Mouse (Mus musculus) forebrain, postnatal 0 days (tissue): ENCODE data around the gene Pam. TPM values are rescaled to one million over a fixed set of nuclear protein-coding genes. Genes with fewer than 3 reads are reported as not detected.

Experiments used
- ATAC-seq: fragments of 200-750 bp; cut with Nextera tagmentation; 2 replicates; pipeline ENCODE4 v1.8.0; 2017; ENCODE audit warnings: mild to moderate bottlenecking, moderate library complexity
- DNase-seq: peaks from one replicate; pipeline ENCODE4 v3.0.0-alpha.2; 2015
- H3K27ac ChIP-seq: fragments of 300-500 bp; sonication (generic); 2 replicates; pipeline ENCODE4 v1.5.1; 2014; ENCODE audit warnings: low read depth, mild to moderate bottlenecking, antibody characterized with exemption, low read length, moderate library complexity, mixed read lengths
- H3K27me3 ChIP-seq: fragments of 300-500 bp; sonication (generic); 2 replicates; pipeline ENCODE4 v1.6.1; 2014; ENCODE audit warnings: mild to moderate bottlenecking, low read length, mixed read lengths; ENCODE audit not compliant: insufficient read depth
- H3K36me3 ChIP-seq: fragments of 300-500 bp; sonication (generic); 2 replicates; pipeline ENCODE4 v1.6.1; 2014; ENCODE audit warnings: mild to moderate bottlenecking, moderate library complexity; ENCODE audit not compliant: insufficient read depth
- H3K4me1 ChIP-seq: fragments of 300-500 bp; sonication (generic); 2 replicates; pipeline ENCODE4 v1.6.1; 2014; ENCODE audit warnings: antibody characterized with exemption; ENCODE audit not compliant: insufficient read depth
- H3K4me2 ChIP-seq: fragments of 300-500 bp; sonication (generic); 2 replicates; pipeline ENCODE4 v1.6.1; 2014; ENCODE audit warnings: low read depth, mild to moderate bottlenecking, moderate library complexity
- H3K4me3 ChIP-seq: fragments of 300-500 bp; sonication (generic); 2 replicates; pipeline ENCODE4 v1.5.1; 2014; ENCODE audit warnings: low read depth, low read length, mixed read lengths
- H3K9ac ChIP-seq: fragments of 300-500 bp; sonication (generic); 2 replicates; pipeline ENCODE4 v1.6.1; 2014; ENCODE audit warnings: mild to moderate bottlenecking
- H3K9me3 ChIP-seq: fragments of 300-500 bp; sonication (generic); 2 replicates; pipeline ENCODE4 v1.6.1; 2016; ENCODE audit warnings: low read length
- CTCF ChIP-seq: sonication (generic); IDR thresholded peaks from 2 replicates; pipeline ENCODE4 v1.5.1; 2016; ENCODE audit warnings: antibody characterized with exemption, control low read depth, low read depth
- WGBS: fragments of 180-500 bp; shearing (Covaris S2); extraction: QIAGEN DNeasy Blood & Tissue Kit; methylation state at CpG from one replicate; pipeline ENCODE4 v1.1.7; 2014; 5-methylcytosine and 5-hydroxymethylcytosine counted together
- polyA plus RNA-seq: library from polyadenylated mRNA; unstranded; fragments of >200 nt; fragmentation: Nextera tagmentation; extraction: Ambion mirVana; gene quantifications from 2 replicates; pipeline ENCODE4 v1.2.1, GENCODE M21; 2015
- total RNA-seq: library from RNA; depleted of rRNA; stranded (reverse); fragments of >200 nt; gene quantifications from 2 replicates; pipeline ENCODE4 v1.2.3, GENCODE M21; 2014

Gene Pam
- total and polyA plus RNA-seq, 2 experiments from 2014 or later, result 43.7 to 93.3 TPM

- H3K9me3 ChIP-seq, result no peaks in the 10 kb centered on the region
- no peak for ATAC-seq
- H3K4me3 ChIP-seq, result no peak overlapping the region
- 17% methylated on average over 3 of the region's 3 CpGs for WGBS
- no peaks in the 10 kb centered on the region for H3K36me3 ChIP-seq
- no peak for TF ChIP-seq CTCF
- 0 out of 2 replicates have a peak, but pooled peaks cover 2% of the 10 kb centered on the region for H3K4me1 ChIP-seq
- H3K27ac ChIP-seq, result no peak overlapping the region
- no peaks in the 10 kb centered on the region for H3K27me3 ChIP-seq
- DNase-seq, result no peak
- H3K4me2 ChIP-seq, result no peak overlapping the region
- H3K9ac ChIP-seq, result no peak overlapping the region
Measured at GRCm38 (mm10) chr1:98053994-98054393, 41.5 kb downstream of the Pam start.

GRCm38 (mm10) chr1:98053447-98053846, 42.0 kb downstream of the Pam start:
- H3K4me1 ChIP-seq, result peaks cover 7% of the 10 kb centered on the region
- no peaks in the 10 kb centered on the region for H3K27me3 ChIP-seq
- DNase-seq, result no peak
- no peak overlapping the region for H3K9ac ChIP-seq
- peak; percentile 40 for TF ChIP-seq CTCF
- no peak overlapping the region for H3K4me3 ChIP-seq
- ATAC-seq, result 0 out of 2 replicates have a peak, but pooled peaks have one; percentile 19
- no peak overlapping the region for H3K4me2 ChIP-seq
- H3K36me3 ChIP-seq, result no peaks in the 10 kb centered on the region
- WGBS, result 51% methylated on average over 2 of the region's 2 CpGs
- H3K9me3 ChIP-seq, result no peaks in the 10 kb centered on the region
- no peak overlapping the region for H3K27ac ChIP-seq

- TF ChIP-seq CTCF, result no peak
- 91% methylated on average over 4 of the region's 4 CpGs for WGBS
- H3K27ac ChIP-seq, result no peak overlapping the region
- no peak for ATAC-seq
- no peaks in the 10 kb centered on the region for H3K36me3 ChIP-seq
- no peaks in the 10 kb centered on the region for H3K9me3 ChIP-seq
- DNase-seq, result no peak
- H3K9ac ChIP-seq, result no peak overlapping the region
- peaks cover 14% of the 10 kb centered on the region for H3K4me1 ChIP-seq
- H3K27me3 ChIP-seq, result no peaks in the 10 kb centered on the region
- H3K4me2 ChIP-seq, result no peak overlapping the region
- H3K4me3 ChIP-seq, result no peak overlapping the region
Measured at GRCm38 (mm10) chr1:98052775-98053174, 42.7 kb downstream of the Pam start.

- H3K9me3 ChIP-seq, result no peaks in the 10 kb centered on the region
- H3K27ac ChIP-seq, result no peak overlapping the region
- H3K27me3 ChIP-seq, result no peaks in the 10 kb centered on the region
- no peak overlapping the region for H3K9ac ChIP-seq
- TF ChIP-seq CTCF, result no peak
- no peak overlapping the region for H3K4me3 ChIP-seq
- ATAC-seq (no peak), DNase-seq (no peak)
- H3K4me2 ChIP-seq, result no peak overlapping the region
- H3K4me1 ChIP-seq, result peaks cover 20% of the 10 kb centered on the region
- WGBS, result 68% methylated on average over 3 of the region's 3 CpGs
- H3K36me3 ChIP-seq, result no peaks in the 10 kb centered on the region
Measured at GRCm38 (mm10) chr1:98051039-98051438, 44.4 kb downstream of the Pam start.

- H3K4me3 ChIP-seq, result no peak overlapping the region
- no peaks in the 10 kb centered on the region for H3K36me3 ChIP-seq
- H3K9me3 ChIP-seq, result no peaks in the 10 kb centered on the region
- DNase-seq (no peak), ATAC-seq (no peak)
- no peak for TF ChIP-seq CTCF
- no peak overlapping the region for H3K9ac ChIP-seq
- no peaks in the 10 kb centered on the region for H3K27me3 ChIP-seq
- WGBS, result 83% methylated on average over 7 of the region's 7 CpGs
- H3K27ac ChIP-seq, result no peak overlapping the region
- no peak overlapping the region for H3K4me2 ChIP-seq
- H3K4me1 ChIP-seq, result peaks cover 20% of the 10 kb centered on the region
Measured at GRCm38 (mm10) chr1:98049756-98050155, 45.7 kb downstream of the Pam start.

- H3K9me3 ChIP-seq, result no peaks in the 10 kb centered on the region
- peak overlapping the region; percentile 14 for H3K9ac ChIP-seq
- DNase-seq (peak; percentile 48), ATAC-seq (peak; percentile 27)
- peak overlapping the region; percentile 41; the same call in 1 of the 2 replicates for H3K27ac ChIP-seq
- H3K36me3 ChIP-seq, result no peaks in the 10 kb centered on the region
- 8% methylated on average over 5 of the region's 5 CpGs for WGBS
- no peak overlapping the region for H3K4me3 ChIP-seq
- no peak for TF ChIP-seq CTCF
- no peaks in the 10 kb centered on the region for H3K27me3 ChIP-seq
- H3K4me1 ChIP-seq, result peaks cover 20% of the 10 kb centered on the region
- H3K4me2 ChIP-seq, result peak overlapping the region; percentile 39; the same call in 1 of the 2 replicates
Measured at GRCm38 (mm10) chr1:98048218-98048801, 47.1 kb downstream of the Pam start.

- 17% methylated on average over 10 of the region's 10 CpGs for WGBS
- peak; percentile 80 for DNase-seq
- H3K4me1 ChIP-seq, result peaks cover 20% of the 10 kb centered on the region
- peak overlapping the region; percentile 41; the same call in 1 of the 2 replicates for H3K27ac ChIP-seq
- no peaks in the 10 kb centered on the region for H3K36me3 ChIP-seq
- H3K9ac ChIP-seq, result peak overlapping the region; percentile 14
- peak overlapping the region; percentile 39 for H3K4me2 ChIP-seq
- peak overlapping the region; percentile 14; the same call in 1 of the 2 replicates for H3K4me3 ChIP-seq
- no peaks in the 10 kb centered on the region for H3K27me3 ChIP-seq
- H3K9me3 ChIP-seq, result no peaks in the 10 kb centered on the region
- ATAC-seq, result peak; percentile 95
- no peak for TF ChIP-seq CTCF
Measured at GRCm38 (mm10) chr1:98047284-98048217, 47.9 kb downstream of the Pam start.
